In the genomic region with DNA sequence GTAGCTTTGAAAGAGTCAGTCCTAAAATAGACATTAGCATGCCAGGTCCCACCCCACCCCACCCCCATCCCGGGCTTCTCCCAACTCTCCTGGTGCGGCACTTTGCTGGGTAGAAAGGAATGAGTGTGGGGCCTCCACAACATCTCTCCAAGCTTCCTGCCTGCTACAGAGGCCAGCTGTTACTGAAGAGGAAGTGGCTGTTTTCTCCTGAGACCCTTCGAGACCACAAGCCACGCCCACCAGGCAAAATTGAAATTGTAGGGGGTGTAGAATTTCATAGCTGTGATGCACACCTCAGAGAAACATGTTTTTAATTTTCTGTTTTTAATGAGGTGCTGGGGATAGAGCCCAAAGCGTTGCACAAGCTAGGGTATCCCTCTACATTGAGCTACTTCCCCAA, we compare ENCODE assay signal across 11 mouse cellular contexts. TPM values are rescaled to one million over a fixed set of nuclear protein-coding genes. Genes with fewer than 3 reads are reported as not detected.
DNase-seq lines count a peak whose midpoint lies in the region; ATAC-seq and TF ChIP-seq lines count a peak whose summit lies in the region.
"Had no signal": no experiment of that assay in that cellular context is flagged by ENCODE, and none has a peak within 500 bp of the region (broad histone marks: within the 10 kb centered on the region; RNA-seq: fewer than 3 reads in every experiment).

No protein-coding gene starts in this region.

- no peak for TF ChIP-seq CTCF in lung, embryonic 14.5 days (IDR thresholded peaks at IDR 0.05; ENCODE audit: low read depth)

- no peaks in the 10 kb centered on the region for H3K27me3 ChIP-seq in lung, embryonic 14.5 days (ENCODE audit: insufficient read depth, low read length)
- no peaks in the 10 kb centered on the region for H3K27me3 ChIP-seq in kidney, embryonic 16.5 days (ENCODE audit: insufficient read depth, low read length)

- WGBS in lung, embryonic 14.5 days = 45% methylated on average over 5 of the region's 5 CpGs
- 67% methylated on average over 5 of the region's 5 CpGs for WGBS in kidney, embryonic 16.5 days

- no peak overlapping the region for H3K27ac ChIP-seq in lung, embryonic 14.5 days (ENCODE audit: low read depth)
- no peak overlapping the region for H3K27ac ChIP-seq in kidney, embryonic 16.5 days (ENCODE audit: low read length)

- 0 out of 2 replicates have a peak, but pooled peaks cover 3% of the 10 kb centered on the region for H3K4me1 ChIP-seq in lung, embryonic 14.5 days (ENCODE audit: insufficient read depth)
- peaks cover 15% of the 10 kb centered on the region for H3K4me1 ChIP-seq in kidney, embryonic 16.5 days (ENCODE audit: insufficient read depth, low read length)

- H3K9ac ChIP-seq in lung, embryonic 14.5 days = no peak overlapping the region
- no peak overlapping the region for H3K9ac ChIP-seq in kidney, embryonic 16.5 days (replicated peaks; ENCODE audit: low read length)

- H3K36me3 ChIP-seq in lung, embryonic 14.5 days (ENCODE audit: insufficient read depth) = no peaks in the 10 kb centered on the region
- H3K36me3 ChIP-seq in kidney, embryonic 16.5 days (ENCODE audit: insufficient read depth, low read length) = no peaks in the 10 kb centered on the region

- DNase-seq in lung, embryonic 14.5 days = peak; percentile 41
- DNase-seq in lung, postnatal 25 days (ENCODE audit: low spot score) = no peak
- peak; percentile 81 for DNase-seq in thymus, postnatal 14 days
- no peak for DNase-seq in frontal cortex, postnatal 36 days (ENCODE audit: low spot score in 2 of 2)
- DNase-seq in ovary, postnatal 14 days (ENCODE audit: low spot score) = no peak
- DNase-seq: gastrocnemius, postnatal 25 days had no signal

- no peaks in the 10 kb centered on the region for H3K9me3 ChIP-seq in lung, embryonic 14.5 days (ENCODE audit: low read depth, low read length)
- no peaks in the 10 kb centered on the region for H3K9me3 ChIP-seq in kidney, embryonic 16.5 days (ENCODE audit: low read length)

- ATAC-seq in lung, embryonic 14.5 days (ENCODE audit: insufficient read depth) = no peak
- ATAC-seq in common myeloid progenitor, adult 5-6 weeks (replicated peaks; ENCODE audit: low read depth, poor library complexity, severe bottlenecking) = peak; percentile 84
- ATAC-seq in neutrophil, adult 5-6 weeks (ENCODE audit: extremely low read depth, insufficient number of reproducible peaks, low FRiP score, poor library complexity, severe bottlenecking) = peak; percentile 76
- no peak for ATAC-seq in kidney, embryonic 16.5 days (ENCODE audit: low FRiP score, low TSS enrichment)
- ATAC-seq: CD4-positive, CD25-positive, alpha-beta regulatory T cell, adult 4 months; lung, postnatal 0 days had no signal

- no peak overlapping the region for H3K4me3 ChIP-seq in lung, embryonic 14.5 days (ENCODE audit: low read depth, low read length)
- no peak overlapping the region for H3K4me3 ChIP-seq in kidney, embryonic 16.5 days (ENCODE audit: low read length)

- H3K4me2 ChIP-seq in lung, embryonic 14.5 days = no peak overlapping the region
- H3K4me2 ChIP-seq in kidney, embryonic 16.5 days (replicated peaks; ENCODE audit: low read depth, low read length) = no peak overlapping the region

RNA-seq across cellular contexts. Expression of gene Saysd1, which starts 17.5 kb away (rescaled TPM):
- polyA plus RNA-seq in lung, embryonic 14.5 days (2014; fragmentation: Nextera tagmentation; extraction: Ambion mirVana) = 12.7 and 13.5 TPM in 2 replicates
- 2.1 and 2.2 TPM in 2 replicates for total RNA-seq in common myeloid progenitor, adult 5-6 weeks (2017)
- 1.7 and 3.8 TPM in 2 replicates for total RNA-seq in neutrophil, adult 5-6 weeks (2017)
- 13.4 and 13.6 TPM in 2 replicates for polyA plus RNA-seq in kidney, embryonic 16.5 days (2015; fragmentation: Nextera tagmentation; extraction: Ambion mirVana)

Comparison
In these comparisons a context has a peak if more than half of its experiments do, and no peak if none do; other contexts are left out.
1. DNase-seq: peak in lung, embryonic 14.5 days (single experiment) and thymus, postnatal 14 days (single experiment); none in lung, postnatal 25 days (single experiment), frontal cortex, postnatal 36 days (0 of 2) and ovary, postnatal 14 days (single experiment).
2. ATAC-seq: peak in common myeloid progenitor, adult 5-6 weeks (single experiment) and neutrophil, adult 5-6 weeks (single experiment); none in lung, embryonic 14.5 days (single experiment) and kidney, embryonic 16.5 days (single experiment).